Mouse (Mus musculus) hindbrain, embryonic 14.5 days (tissue): ENCODE measurements around the gene Snupn. TPM values are rescaled to one million over a fixed set of nuclear protein-coding genes. Genes with fewer than 3 reads are reported as not detected.
A peak's percentile ranks its signal among the peaks of the same experiment; 100 is the strongest.
"Not testable (repeated sequence)": the region's sequence is repeated elsewhere in the genome, so short reads cannot be mapped to it uniquely, and the experiment has no call there.

Experiments
- ATAC-seq: fragments of 200-750 bp; cut with Nextera tagmentation; 2 replicates; pipeline ENCODE4 v1.8.0; 2017; ENCODE audit warnings: moderate number of reproducible peaks, mild to moderate bottlenecking, moderate TSS enrichment, moderate library complexity; ENCODE audit not compliant: low FRiP score
- DNase-seq: peaks from one replicate; pipeline ENCODE4 v3.0.0-alpha.2; 2015; ENCODE audit warnings: low spot score
- H3K27ac ChIP-seq: fragments of 300-500 bp; sonication (generic); 2 replicates; pipeline ENCODE4 v1.5.1; 2014; ENCODE audit warnings: mild to moderate bottlenecking, moderate library complexity
- H3K27me3 ChIP-seq: fragments of 300-500 bp; sonication (generic); 2 replicates; pipeline ENCODE4 v1.6.1; 2014; ENCODE audit warnings: mild to moderate bottlenecking, low read length, mixed read lengths; ENCODE audit not compliant: control insufficient read depth, insufficient read depth
- H3K36me3 ChIP-seq: fragments of 300-500 bp; sonication (generic); replicated peaks from 2 replicates; pipeline ENCODE4 v1.6.1; 2014; ENCODE audit not compliant: control insufficient read depth, insufficient read depth
- H3K4me1 ChIP-seq: fragments of 300-500 bp; sonication (generic); replicated peaks from 2 replicates; pipeline ENCODE4 v1.6.1; 2014; ENCODE audit warnings: antibody characterized with exemption, low read length, mixed read lengths; ENCODE audit not compliant: control insufficient read depth, insufficient read depth
- H3K4me2 ChIP-seq: fragments of 300-500 bp; sonication (generic); replicated peaks from 2 replicates; pipeline ENCODE4 v1.6.1; 2014; ENCODE audit warnings: mild to moderate bottlenecking, moderate library complexity
- H3K4me3 ChIP-seq: fragments of 300-500 bp; sonication (generic); replicated peaks from 2 replicates; pipeline ENCODE4 v1.5.1; 2014; ENCODE audit warnings: mild to moderate bottlenecking, low read length
- H3K9ac ChIP-seq: fragments of 300-500 bp; sonication (generic); 2 replicates; pipeline ENCODE4 v1.6.1; 2014
- H3K9me3 ChIP-seq: fragments of 300-500 bp; sonication (generic); 2 replicates; pipeline ENCODE4 v1.6.1; 2016; ENCODE audit warnings: low read length; ENCODE audit not compliant: control insufficient read depth
- WGBS: fragments of 180-500 bp; shearing (Covaris S2); extraction: QIAGEN DNeasy Blood & Tissue Kit; methylation state at CpG from one replicate; pipeline ENCODE4 v1.1.7; 2014; 5-methylcytosine and 5-hydroxymethylcytosine counted together
- polyA plus RNA-seq: library from polyadenylated mRNA; unstranded; fragments of >200 nt; fragmentation: Nextera tagmentation; extraction: Ambion mirVana; gene quantifications from 2 replicates; pipeline ENCODE4 v1.2.1, GENCODE M21; 2014

The Snupn gene
- polyA plus RNA-seq, 1 experiment from 2014 or later, result 23.4 TPM

DNA sequence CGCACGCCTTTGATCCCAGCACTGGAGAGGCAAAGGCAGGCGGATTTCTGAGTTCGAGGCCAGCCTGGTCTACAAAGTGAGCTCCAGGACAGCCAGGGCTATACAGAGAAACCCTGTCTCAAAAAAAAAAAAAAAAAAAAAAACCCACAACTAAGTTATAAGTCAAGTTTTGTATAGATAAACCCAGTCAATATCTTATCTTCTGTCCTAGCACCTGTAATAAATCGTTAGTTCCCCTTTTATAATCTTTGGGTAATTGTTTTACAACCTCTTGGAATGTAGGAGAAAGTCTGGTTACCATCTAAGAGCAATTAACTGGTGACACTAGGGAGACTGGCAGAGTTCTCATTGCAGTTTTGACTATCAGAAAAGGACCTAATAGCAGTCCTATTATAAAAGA, 2.0 kb upstream of the Snupn start:
- H3K36me3 ChIP-seq, ATAC-seq, DNase-seq, H3K4me2 ChIP-seq, H3K27me3 ChIP-seq, H3K9me3 ChIP-seq, H3K27ac ChIP-seq, H3K9ac ChIP-seq, H3K4me3 ChIP-seq: not testable (repeated sequence)
- 93% methylated on average over 5 of the region's 5 CpGs for WGBS
- peaks cover 11% of the 10 kb centered on the region for H3K4me1 ChIP-seq

DNA sequence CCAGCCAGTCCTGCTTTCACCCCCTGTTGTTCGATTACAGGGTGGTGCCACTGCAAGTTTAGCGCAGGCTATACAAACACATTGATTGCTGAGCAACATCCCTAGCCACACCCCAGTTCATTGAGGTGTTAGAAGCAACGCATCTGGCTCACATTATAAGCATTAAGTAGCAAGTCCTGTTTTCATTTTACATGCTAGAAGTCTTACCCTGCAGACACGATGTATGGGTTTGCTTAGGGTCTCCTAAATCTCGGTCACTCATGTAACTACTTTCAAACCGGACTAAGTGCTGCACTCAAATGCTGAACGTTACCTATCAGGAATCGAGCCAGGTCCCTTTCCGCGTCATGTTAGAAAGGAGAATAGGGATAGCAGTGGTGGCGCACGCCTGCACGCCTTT, 911 bp upstream of the Snupn start:
- no peaks in the 10 kb centered on the region for H3K36me3 ChIP-seq
- H3K4me3 ChIP-seq, result peak overlapping the region; percentile 25
- H3K27me3 ChIP-seq, result no peaks in the 10 kb centered on the region
- peak overlapping the region; percentile 84 for H3K4me2 ChIP-seq
- DNase-seq (no peak), ATAC-seq (no peak)
- 41% methylated on average over 13 of the region's 13 CpGs for WGBS
- H3K9me3 ChIP-seq, result no peaks in the 10 kb centered on the region
- H3K9ac ChIP-seq, result peak overlapping the region; percentile 50
- no peak overlapping the region for H3K27ac ChIP-seq
- H3K4me1 ChIP-seq, result peaks cover 11% of the 10 kb centered on the region

DNA sequence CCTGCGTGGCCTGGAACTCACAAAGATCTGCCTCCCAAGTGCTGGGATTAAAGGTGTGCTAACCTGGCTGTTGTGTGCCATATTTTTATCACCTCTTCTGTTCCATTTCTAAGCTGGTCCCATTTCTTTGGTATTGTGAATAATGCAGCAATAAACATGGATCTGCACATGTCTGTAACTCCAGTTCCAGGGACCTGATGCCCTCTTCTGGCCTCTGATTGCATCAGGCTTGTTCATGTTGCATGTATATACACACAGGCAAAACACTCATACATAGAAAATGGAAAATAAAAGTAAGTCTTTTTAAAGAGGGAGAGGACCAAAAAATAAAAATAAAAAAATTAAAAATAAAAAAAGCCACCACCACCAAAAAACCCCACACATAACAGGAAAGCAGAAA, 2.9 kb downstream of the Snupn start:
- H3K36me3 ChIP-seq, result peaks cover 13% of the 10 kb centered on the region; the same call in 1 of the 2 replicates
- 89% methylated on average over 1 of the region's 1 CpGs for WGBS
- H3K4me3 ChIP-seq, result no peak overlapping the region
- H3K9me3 ChIP-seq, result no peaks in the 10 kb centered on the region
- H3K4me1 ChIP-seq, result peaks cover 11% of the 10 kb centered on the region
- no peaks in the 10 kb centered on the region for H3K27me3 ChIP-seq
- H3K4me2 ChIP-seq, result no peak overlapping the region
- no peak for ATAC-seq
- H3K9ac ChIP-seq, result no peak overlapping the region
- no peak for DNase-seq
- H3K27ac ChIP-seq, result no peak overlapping the region

DNA sequence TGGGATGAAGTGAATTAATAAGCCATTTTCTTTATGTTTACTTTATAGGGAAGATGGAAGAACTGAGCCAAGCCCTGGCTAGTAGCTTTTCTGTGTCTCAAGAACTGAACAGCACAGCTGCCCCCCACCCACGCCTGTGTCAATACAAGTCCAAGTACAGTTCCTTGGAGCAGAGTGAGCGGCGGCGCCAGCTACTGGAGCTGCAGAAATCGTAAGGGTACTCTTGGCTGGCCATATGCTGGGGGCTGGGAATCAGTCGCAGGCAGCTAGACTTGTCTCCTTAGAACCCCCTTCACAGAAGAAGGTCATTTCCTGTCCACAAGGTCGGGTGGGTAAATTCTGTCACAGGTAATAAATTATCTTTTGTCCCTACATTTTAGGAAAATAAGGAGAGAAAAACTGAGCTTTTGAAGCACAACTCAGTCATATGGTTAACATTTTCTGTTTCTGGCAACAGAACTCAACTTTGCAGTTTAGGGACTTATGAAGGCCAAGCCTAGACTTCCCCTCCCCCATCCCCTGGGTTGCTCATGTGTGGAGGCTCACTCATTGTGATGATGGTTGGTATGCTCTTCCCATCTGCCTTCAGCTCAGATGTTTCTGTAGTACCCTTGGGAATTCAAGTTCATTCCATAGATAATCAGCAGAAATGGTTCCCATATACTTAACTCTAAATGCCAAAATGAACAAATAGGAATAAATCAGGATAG, 6.4 kb downstream of the Snupn start:
- Histone ChIP-seq H3K4me1 (no peaks in the 10 kb centered on the region), H3K9me3 (no peaks in the 10 kb centered on the region), H3K27ac (no peak overlapping the region), H3K9ac (no peak overlapping the region), H3K36me3 (peaks cover 31% of the 10 kb centered on the region), H3K4me3 (no peak overlapping the region), H3K4me2 (no peak overlapping the region), H3K27me3 (no peaks in the 10 kb centered on the region)
- 88% methylated on average over 7 of the region's 7 CpGs for WGBS
- no peak for ATAC-seq
- no peak for DNase-seq

DNA sequence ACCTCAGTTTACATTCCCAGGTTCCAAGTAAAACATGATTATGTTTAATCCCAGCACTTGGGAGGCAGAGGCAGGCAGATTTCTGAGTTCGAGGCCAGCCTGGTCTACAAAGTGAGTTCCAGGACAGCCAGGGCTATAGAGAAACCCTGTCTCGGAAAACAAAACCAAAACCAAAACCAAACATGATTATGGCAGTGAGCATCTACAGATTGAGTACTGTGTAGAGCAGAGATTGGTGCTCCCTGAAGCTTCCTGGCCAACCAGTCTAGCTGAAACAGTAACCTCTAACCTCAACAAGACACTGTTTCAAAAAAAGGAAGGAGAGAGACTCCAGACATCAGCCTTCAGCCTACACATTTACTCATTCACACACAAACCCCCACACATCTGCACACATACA, 8.0 kb downstream of the Snupn start:
- no peak overlapping the region for H3K4me2 ChIP-seq
- H3K27ac ChIP-seq, result no peak overlapping the region
- DNase-seq (no peak), ATAC-seq (no peak)
- no peaks in the 10 kb centered on the region for H3K9me3 ChIP-seq
- H3K27me3 ChIP-seq, result no peaks in the 10 kb centered on the region
- no peak overlapping the region for H3K4me3 ChIP-seq
- 92% methylated on average over 2 of the region's 2 CpGs for WGBS
- H3K9ac ChIP-seq, result no peak overlapping the region
- H3K36me3 ChIP-seq, result peaks cover 43% of the 10 kb centered on the region
- no peaks in the 10 kb centered on the region for H3K4me1 ChIP-seq

DNA sequence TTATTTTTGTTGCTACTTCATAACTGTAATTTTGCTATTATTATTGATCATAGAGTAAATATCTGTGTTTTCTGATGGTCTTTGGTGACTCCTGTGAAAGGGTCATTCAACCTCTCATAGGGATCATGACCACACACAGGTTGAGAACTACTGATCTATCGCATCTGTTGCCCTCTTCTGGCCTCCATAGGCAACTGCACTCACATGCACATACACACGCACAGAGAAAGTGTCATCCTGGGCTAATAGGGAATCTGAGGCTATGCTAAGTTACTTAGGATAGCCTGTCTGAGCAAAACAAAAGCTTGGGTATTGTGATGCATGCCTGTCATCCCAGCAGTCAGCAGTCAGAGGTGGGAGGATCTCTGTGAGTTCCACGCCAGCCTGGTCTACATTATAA, 10.9 kb downstream of the Snupn start:
- H3K4me3 ChIP-seq, result no peak overlapping the region
- no peaks in the 10 kb centered on the region for H3K27me3 ChIP-seq
- no peak for DNase-seq
- ATAC-seq, result no peak
- H3K4me1 ChIP-seq, result no peaks in the 10 kb centered on the region
- H3K9ac ChIP-seq, result no peak overlapping the region
- H3K27ac ChIP-seq, result no peak overlapping the region
- WGBS, result 93% methylated on average over 3 of the region's 3 CpGs
- H3K9me3 ChIP-seq, result no peaks in the 10 kb centered on the region
- H3K4me2 ChIP-seq, result no peak overlapping the region
- peaks cover 61% of the 10 kb centered on the region for H3K36me3 ChIP-seq

DNA sequence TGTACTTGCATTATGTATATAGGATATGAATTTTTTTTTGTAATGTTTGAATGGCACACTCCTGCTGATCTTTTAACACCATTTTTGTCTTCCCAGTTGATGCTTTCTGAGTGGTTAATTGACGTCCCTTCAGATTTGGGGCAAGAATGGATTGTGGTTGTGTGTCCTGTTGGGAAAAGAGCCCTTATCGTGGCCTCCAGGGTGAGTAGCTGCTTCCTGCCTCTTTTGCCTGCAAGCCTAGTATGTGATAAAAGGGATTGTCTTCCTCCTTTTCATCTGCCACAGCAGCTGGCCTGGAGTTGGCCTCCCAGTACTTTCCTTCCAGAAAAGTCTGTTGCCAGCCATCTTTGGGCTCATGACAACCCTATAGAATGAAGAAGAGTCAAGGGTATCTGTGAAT, 19.5 kb downstream of the Snupn start:
- peaks cover 50% of the 10 kb centered on the region for H3K36me3 ChIP-seq
- H3K27me3 ChIP-seq, result no peaks in the 10 kb centered on the region
- no peak overlapping the region for H3K27ac ChIP-seq
- no peak overlapping the region for H3K4me2 ChIP-seq
- no peaks in the 10 kb centered on the region for H3K4me1 ChIP-seq
- no peak for DNase-seq
- H3K9me3 ChIP-seq, result no peaks in the 10 kb centered on the region
- no peak overlapping the region for H3K9ac ChIP-seq
- ATAC-seq, result no peak
- H3K4me3 ChIP-seq, result no peak overlapping the region
- WGBS, result 89% methylated on average over 2 of the region's 2 CpGs

DNA sequence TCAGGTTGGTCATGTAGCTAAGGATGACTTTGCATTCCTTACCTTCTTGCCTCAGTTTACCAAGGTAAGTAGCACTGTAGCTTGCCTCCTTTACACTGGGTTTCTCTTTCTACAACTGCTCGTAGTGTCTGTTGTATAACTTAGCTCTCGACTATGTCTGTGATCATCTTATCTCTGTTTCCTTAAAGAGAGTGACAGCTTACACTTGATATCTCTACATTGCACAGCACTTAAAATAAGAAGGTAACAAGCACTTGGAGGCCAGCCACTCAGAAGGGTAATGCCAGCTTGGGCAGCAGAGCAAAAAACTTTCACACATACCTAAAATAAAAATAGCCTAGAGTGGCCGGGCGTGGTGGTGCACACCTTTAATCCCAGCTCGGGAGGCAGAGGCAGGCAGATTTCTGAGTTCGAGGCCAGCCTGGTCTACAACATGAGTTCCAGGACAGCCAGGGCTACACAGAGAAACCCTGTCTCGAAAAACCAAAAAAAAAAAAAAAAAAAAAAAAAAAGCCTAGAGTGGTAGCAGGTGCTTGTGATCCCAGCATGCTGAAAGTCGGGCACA, 23.4 kb downstream of the Snupn start:
- H3K9ac ChIP-seq, result no peak overlapping the region
- ATAC-seq, result no peak
- 99% methylated on average over 7 of the region's 8 CpGs for WGBS
- H3K36me3 ChIP-seq, result peaks cover 56% of the 10 kb centered on the region
- H3K9me3 ChIP-seq, result no peaks in the 10 kb centered on the region
- DNase-seq, result no peak
- no peaks in the 10 kb centered on the region for H3K27me3 ChIP-seq
- H3K4me1 ChIP-seq, result no peaks in the 10 kb centered on the region
- no peak overlapping the region for H3K27ac ChIP-seq
- no peak overlapping the region for H3K4me2 ChIP-seq
- H3K4me3 ChIP-seq, result no peak overlapping the region

DNA sequence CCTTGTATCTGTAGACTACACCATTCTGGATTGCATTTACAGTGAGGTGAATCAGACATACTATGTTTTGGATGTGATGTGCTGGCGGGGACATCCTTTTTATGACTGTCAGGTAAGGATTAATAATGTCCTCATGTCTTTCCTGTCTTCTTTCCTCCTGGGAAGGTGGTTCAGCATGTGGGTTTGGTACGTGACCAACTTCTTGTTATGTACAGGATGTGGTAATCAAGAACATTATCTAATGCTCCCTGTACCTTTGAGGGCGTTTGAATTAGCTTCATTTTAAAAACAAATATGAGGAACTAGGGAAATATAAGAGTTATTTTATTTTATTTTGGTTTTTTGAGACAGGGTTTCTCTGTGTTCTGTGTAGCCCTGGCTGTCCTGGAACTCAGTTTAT, 24.5 kb downstream of the Snupn start:
- peaks cover 45% of the 10 kb centered on the region for H3K36me3 ChIP-seq
- no peak for ATAC-seq

More for the DNA sequence above, 24.5 kb downstream of the Snupn start:
- WGBS, result 85% methylated on average over 3 of the region's 3 CpGs
- Histone ChIP-seq H3K27me3 (no peaks in the 10 kb centered on the region), H3K4me1 (no peaks in the 10 kb centered on the region), H3K9me3 (no peaks in the 10 kb centered on the region), H3K4me2 (no peak overlapping the region), H3K9ac (no peak overlapping the region), H3K4me3 (no peak overlapping the region), H3K27ac (no peak overlapping the region)
- no peak for DNase-seq
